Mouse (Mus musculus): ENCODE data around the gene Nrk. TPM values are rescaled to one million over a fixed set of nuclear protein-coding genes. Genes with fewer than 3 reads are reported as not detected.

Gene Nrk
- polyA plus RNA-seq, 1 experiment, result 0.04 TPM

- Histone ChIP-seq H3K27me3 (ENCODE audit: control insufficient read depth, insufficient read depth, low read length) (no peaks in the 10 kb centered on the region), H3K4me3 (ENCODE audit: control insufficient read depth, insufficient read depth, low read length) (no peak overlapping the region), H3K36me3 (ENCODE audit: control insufficient read depth, insufficient read depth, low read length) (no peaks in the 10 kb centered on the region), H3K4me1 (replicated peaks; ENCODE audit: control insufficient read depth, insufficient read depth, low read length) (no peaks in the 10 kb centered on the region), H3K27ac (ENCODE audit: control insufficient read depth, insufficient read depth, low read length) (no peak overlapping the region)
- DNase-seq, result no peak
- 97% methylated on average over 2 of the region's 2 CpGs for WGBS
- TF ChIP-seq POLR2A (IDR thresholded peaks at IDR 0.05; ENCODE audit: control insufficient read depth, extremely low read depth, insufficient read depth, low read length, poor library complexity) (no peak), CTCF (IDR thresholded peaks at IDR 0.05; ENCODE audit: borderline replicate concordance, control insufficient read depth, extremely low read depth, insufficient read depth, low read length, poor library complexity) (no peak)
Observed at GRCm38 (mm10) chrX:138979249-138979648, 65.0 kb downstream of the Nrk start.

- DNase-seq, result no peak
- no peaks in the 10 kb centered on the region for H3K27me3 ChIP-seq (ENCODE audit: control insufficient read depth, insufficient read depth, low read length)
- WGBS, result 77% methylated on average over 3 of the region's 3 CpGs
- no peaks in the 10 kb centered on the region for H3K4me1 ChIP-seq (replicated peaks; ENCODE audit: control insufficient read depth, insufficient read depth, low read length)
- TF ChIP-seq CTCF (IDR thresholded peaks at IDR 0.05; ENCODE audit: borderline replicate concordance, control insufficient read depth, extremely low read depth, insufficient read depth, low read length, poor library complexity), result no peak
- no peak for TF ChIP-seq POLR2A (IDR thresholded peaks at IDR 0.05; ENCODE audit: control insufficient read depth, extremely low read depth, insufficient read depth, low read length, poor library complexity)
- H3K36me3 ChIP-seq (ENCODE audit: control insufficient read depth, insufficient read depth, low read length), result no peaks in the 10 kb centered on the region
- H3K4me3 ChIP-seq (ENCODE audit: control insufficient read depth, insufficient read depth, low read length), result no peak overlapping the region
- H3K27ac ChIP-seq (ENCODE audit: control insufficient read depth, insufficient read depth, low read length), result no peak overlapping the region
Observed at GRCm38 (mm10) chrX:139014524-139014923, 100.3 kb downstream of the Nrk start.

DNA sequence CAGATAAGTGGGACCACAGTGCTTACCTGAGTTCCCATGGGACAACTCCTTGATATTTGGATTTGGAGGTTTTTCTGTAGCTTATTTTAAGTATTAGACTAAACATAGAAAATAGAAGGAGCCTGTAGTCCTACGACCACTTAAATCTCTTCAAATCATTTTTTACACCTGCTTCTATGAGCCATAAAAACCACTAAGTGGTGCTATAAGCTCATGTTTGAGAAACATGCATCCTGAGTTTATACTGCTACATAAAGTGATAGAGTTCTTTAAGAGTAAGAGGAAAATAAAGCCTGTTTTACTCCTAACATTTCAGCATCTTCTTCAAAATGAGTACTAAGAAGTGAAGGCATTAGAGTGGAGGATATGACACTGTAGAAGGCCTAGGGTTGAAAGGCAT, 102.3 kb downstream of the Nrk start:
- TF ChIP-seq CTCF (IDR thresholded peaks at IDR 0.05; ENCODE audit: borderline replicate concordance, control insufficient read depth, extremely low read depth, insufficient read depth, low read length, poor library complexity), result no peak
- TF ChIP-seq POLR2A (IDR thresholded peaks at IDR 0.05; ENCODE audit: control insufficient read depth, extremely low read depth, insufficient read depth, low read length, poor library complexity), result no peak
- H3K36me3 ChIP-seq (ENCODE audit: control insufficient read depth, insufficient read depth, low read length), result no peaks in the 10 kb centered on the region
- DNase-seq, result no peak
- no peak overlapping the region for H3K4me3 ChIP-seq (ENCODE audit: control insufficient read depth, insufficient read depth, low read length)
- 45% methylated on average over 1 of the region's 1 CpGs for WGBS
- H3K27ac ChIP-seq (ENCODE audit: control insufficient read depth, insufficient read depth, low read length), result no peak overlapping the region
- H3K27me3 ChIP-seq (ENCODE audit: control insufficient read depth, insufficient read depth, low read length), result no peaks in the 10 kb centered on the region
- H3K4me1 ChIP-seq (replicated peaks; ENCODE audit: control insufficient read depth, insufficient read depth, low read length), result no peaks in the 10 kb centered on the region

DNA sequence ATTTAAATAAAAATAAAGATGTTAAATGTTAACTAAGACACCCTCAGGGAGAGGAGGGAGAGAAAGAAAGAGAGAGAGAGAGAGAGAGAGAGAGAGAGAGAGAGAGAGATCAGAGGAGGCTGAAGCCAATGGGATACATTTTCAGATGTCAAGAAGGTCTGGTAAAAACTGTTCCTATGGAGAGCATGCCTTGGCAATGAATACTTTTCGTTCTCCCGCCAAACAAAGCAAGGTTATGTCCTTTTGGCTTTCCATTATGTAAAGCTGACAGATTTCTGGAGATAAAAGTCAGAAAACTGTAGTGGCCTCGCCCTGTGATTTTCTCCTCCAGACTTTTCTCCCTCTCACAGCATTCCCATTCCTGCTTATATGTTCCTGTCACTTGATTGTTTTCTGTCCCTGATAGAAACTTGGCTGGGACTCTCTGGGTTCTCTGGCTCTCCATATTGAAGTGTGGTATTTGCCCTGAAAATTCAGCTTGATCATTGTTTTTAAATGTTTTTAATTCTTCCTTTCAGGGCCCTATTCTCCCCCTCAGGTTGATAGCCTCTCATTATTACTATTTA, 112.4 kb downstream of the Nrk start:
- WGBS, result 85% methylated on average over 3 of the region's 3 CpGs
- no peak for TF ChIP-seq CTCF (IDR thresholded peaks at IDR 0.05; ENCODE audit: borderline replicate concordance, control insufficient read depth, extremely low read depth, insufficient read depth, low read length, poor library complexity)
- TF ChIP-seq POLR2A (IDR thresholded peaks at IDR 0.05; ENCODE audit: control insufficient read depth, extremely low read depth, insufficient read depth, low read length, poor library complexity), result no peak
- Histone ChIP-seq H3K27ac (ENCODE audit: control insufficient read depth, insufficient read depth, low read length) (no peak overlapping the region), H3K4me1 (replicated peaks; ENCODE audit: control insufficient read depth, insufficient read depth, low read length) (no peaks in the 10 kb centered on the region), H3K4me3 (ENCODE audit: control insufficient read depth, insufficient read depth, low read length) (no peak overlapping the region), H3K36me3 (ENCODE audit: control insufficient read depth, insufficient read depth, low read length) (no peaks in the 10 kb centered on the region), H3K27me3 (ENCODE audit: control insufficient read depth, insufficient read depth, low read length) (no peaks in the 10 kb centered on the region)
- DNase-seq, result no peak

DNA sequence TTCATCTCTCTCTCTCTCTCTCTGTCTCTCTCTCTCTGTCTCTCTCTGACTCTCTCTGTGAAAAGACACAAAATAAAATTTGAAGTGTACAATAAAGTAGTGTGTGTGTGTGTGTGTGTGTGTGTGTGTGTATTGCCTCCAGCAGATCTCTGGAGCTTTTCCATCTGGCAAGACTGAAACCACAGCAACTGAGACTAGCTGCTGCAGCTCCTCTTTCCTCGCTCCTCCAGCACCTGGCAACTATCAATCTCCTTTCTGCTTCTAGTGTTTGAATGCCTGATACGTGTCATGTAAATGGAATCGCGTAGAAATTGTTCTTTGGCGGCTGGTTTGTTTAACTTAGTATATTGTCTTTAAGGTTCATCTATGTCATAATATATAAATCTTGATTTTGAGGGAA, 113.1 kb downstream of the Nrk start:
- H3K36me3 ChIP-seq (ENCODE audit: control insufficient read depth, insufficient read depth, low read length), result no peaks in the 10 kb centered on the region
- no peak overlapping the region for H3K27ac ChIP-seq (ENCODE audit: control insufficient read depth, insufficient read depth, low read length)
- DNase-seq, result no peak
- WGBS, result 82% methylated on average over 5 of the region's 5 CpGs
- no peak overlapping the region for H3K4me3 ChIP-seq (ENCODE audit: control insufficient read depth, insufficient read depth, low read length)
- TF ChIP-seq POLR2A (IDR thresholded peaks at IDR 0.05; ENCODE audit: control insufficient read depth, extremely low read depth, insufficient read depth, low read length, poor library complexity) (no peak), CTCF (IDR thresholded peaks at IDR 0.05; ENCODE audit: borderline replicate concordance, control insufficient read depth, extremely low read depth, insufficient read depth, low read length, poor library complexity) (no peak)
- no peaks in the 10 kb centered on the region for H3K27me3 ChIP-seq (ENCODE audit: control insufficient read depth, insufficient read depth, low read length)
- H3K4me1 ChIP-seq (replicated peaks; ENCODE audit: control insufficient read depth, insufficient read depth, low read length), result no peaks in the 10 kb centered on the region

- 89% methylated on average over 6 of the region's 6 CpGs for WGBS
- no peak overlapping the region for H3K27ac ChIP-seq (ENCODE audit: control insufficient read depth, insufficient read depth, low read length)
Observed at GRCm38 (mm10) chrX:139027909-139028308, 113.7 kb downstream of the Nrk start.

GRCm38 (mm10) chrX:139037666-139038065, 123.4 kb downstream of the Nrk start:
- Histone ChIP-seq H3K4me3 (ENCODE audit: control insufficient read depth, insufficient read depth, low read length) (no peak overlapping the region), H3K27ac (ENCODE audit: control insufficient read depth, insufficient read depth, low read length) (no peak overlapping the region), H3K4me1 (replicated peaks; ENCODE audit: control insufficient read depth, insufficient read depth, low read length) (no peaks in the 10 kb centered on the region), H3K27me3 (ENCODE audit: control insufficient read depth, insufficient read depth, low read length) (no peaks in the 10 kb centered on the region), H3K36me3 (ENCODE audit: control insufficient read depth, insufficient read depth, low read length) (no peaks in the 10 kb centered on the region)
- DNase-seq, result no peak
- WGBS, result 92% methylated on average over 1 of the region's 1 CpGs
- no peak for TF ChIP-seq POLR2A (IDR thresholded peaks at IDR 0.05; ENCODE audit: control insufficient read depth, extremely low read depth, insufficient read depth, low read length, poor library complexity)
- TF ChIP-seq CTCF (IDR thresholded peaks at IDR 0.05; ENCODE audit: borderline replicate concordance, control insufficient read depth, extremely low read depth, insufficient read depth, low read length, poor library complexity), result no peak

More at GRCm38 (mm10) chrX:139027909-139028308, 113.7 kb downstream of the Nrk start:
- Histone ChIP-seq H3K27me3 (ENCODE audit: control insufficient read depth, insufficient read depth, low read length) (no peaks in the 10 kb centered on the region), H3K36me3 (ENCODE audit: control insufficient read depth, insufficient read depth, low read length) (no peaks in the 10 kb centered on the region), H3K4me3 (ENCODE audit: control insufficient read depth, insufficient read depth, low read length) (no peak overlapping the region), H3K4me1 (replicated peaks; ENCODE audit: control insufficient read depth, insufficient read depth, low read length) (no peaks in the 10 kb centered on the region)
- TF ChIP-seq POLR2A (IDR thresholded peaks at IDR 0.05; ENCODE audit: control insufficient read depth, extremely low read depth, insufficient read depth, low read length, poor library complexity) (no peak), CTCF (IDR thresholded peaks at IDR 0.05; ENCODE audit: borderline replicate concordance, control insufficient read depth, extremely low read depth, insufficient read depth, low read length, poor library complexity) (no peak)
- no peak for DNase-seq

All from thymus, adult 2 months (tissue).